Mouse (Mus musculus): ENCODE measurements around the gene Endou.
"Not testable (repeated sequence)": the region's sequence is repeated elsewhere in the genome, so short reads cannot be mapped to it uniquely, and the experiment has no call there.

Gene Endou

GRCm38 (mm10) chr15:97684118-97684517 is 47.0 kb downstream of the Endou start:
- no peak for DNase-seq (ENCODE audit: low spot score in 2 of 2)

- DNase-seq (ENCODE audit: low spot score in 2 of 2), result no peak
Measured at GRCm38 (mm10) chr15:97682053-97682452, 49.1 kb downstream of the Endou start.

- DNase-seq (ENCODE audit: low spot score in 2 of 2), result no peak
Measured at GRCm38 (mm10) chr15:97679991-97680681, 51.0 kb downstream of the Endou start.

- no peak for DNase-seq (ENCODE audit: low spot score in 2 of 2)
Measured at GRCm38 (mm10) chr15:97677341-97677740, 53.8 kb downstream of the Endou start.

DNA sequence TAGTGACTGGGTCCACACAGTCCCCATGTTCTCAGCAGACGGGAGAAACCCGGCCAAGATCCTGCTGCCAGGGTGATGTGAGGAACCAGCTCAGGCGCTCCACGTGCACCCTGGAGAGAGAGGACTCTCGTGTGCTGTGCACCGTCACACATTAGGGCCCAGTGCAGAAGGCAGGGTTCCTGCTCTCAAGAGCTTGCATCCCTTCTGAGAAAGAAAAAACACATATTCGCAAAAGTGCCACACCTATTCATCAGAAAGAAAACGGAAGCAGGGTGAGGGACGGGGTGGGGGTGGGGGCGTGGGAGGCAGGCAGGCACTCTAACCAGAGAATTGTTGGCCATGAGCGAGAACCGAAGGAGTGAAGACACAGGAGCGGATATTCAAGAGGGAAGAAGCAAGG is 55.2 kb downstream of the Endou start:
- no peak for DNase-seq (ENCODE audit: low spot score in 2 of 2)

DNA sequence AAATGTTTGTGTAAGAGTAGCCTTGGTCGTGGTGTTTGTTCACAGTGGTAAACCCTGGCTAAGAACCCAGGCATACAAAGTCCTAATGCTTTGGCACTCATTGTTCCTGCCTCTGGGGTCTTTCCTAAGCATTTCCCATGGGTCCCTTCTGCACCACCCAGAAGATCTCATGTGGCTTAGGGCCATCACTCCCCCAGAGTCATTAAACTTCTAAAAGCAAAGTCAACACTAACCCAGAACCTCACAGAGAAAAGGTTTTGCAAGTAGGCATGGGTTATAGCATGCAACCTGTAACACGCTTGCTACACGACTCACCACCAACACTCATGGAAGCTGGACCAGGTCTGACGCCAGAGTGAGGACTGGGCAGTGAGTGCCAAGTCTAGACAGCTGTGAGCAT is 56.7 kb downstream of the Endou start:
- DNase-seq (ENCODE audit: low spot score in 2 of 2), result no peak

DNA sequence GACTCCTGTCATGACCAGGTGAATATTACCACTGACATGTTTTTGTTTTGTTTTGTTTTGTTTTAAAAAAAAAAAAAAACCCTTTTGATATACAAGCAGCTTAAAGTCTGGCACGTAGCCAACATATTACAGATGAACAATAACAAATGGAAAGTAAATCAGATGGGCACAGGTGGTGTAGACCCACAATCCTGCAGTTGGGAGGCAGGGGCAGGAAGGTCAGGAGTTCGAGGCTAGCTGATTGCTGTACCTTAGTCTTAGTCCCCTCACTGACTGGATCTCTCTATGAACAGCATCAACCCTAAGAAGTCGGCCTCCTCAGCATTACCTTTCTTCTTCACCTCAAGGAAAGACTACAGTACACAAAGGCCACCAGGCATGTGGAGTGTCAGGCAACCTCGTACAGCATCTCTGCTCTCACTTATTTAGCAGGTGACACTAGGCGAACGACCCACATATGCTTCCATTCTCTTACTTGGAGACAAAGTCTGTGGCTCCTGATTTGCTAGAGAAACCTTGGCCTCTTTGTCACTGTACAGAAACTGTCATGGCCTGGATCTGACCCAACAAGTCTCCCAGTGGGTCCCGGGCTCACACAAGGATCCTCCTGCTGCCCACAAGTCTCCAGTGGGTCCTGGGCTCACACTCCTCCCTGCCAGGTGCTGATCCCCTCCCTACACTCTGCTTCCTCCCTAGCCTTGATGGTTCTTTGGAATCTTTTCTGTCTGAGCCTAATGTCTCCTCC is 57.7 kb downstream of the Endou start:
- no peak for DNase-seq (ENCODE audit: low spot score in 2 of 2)

DNA sequence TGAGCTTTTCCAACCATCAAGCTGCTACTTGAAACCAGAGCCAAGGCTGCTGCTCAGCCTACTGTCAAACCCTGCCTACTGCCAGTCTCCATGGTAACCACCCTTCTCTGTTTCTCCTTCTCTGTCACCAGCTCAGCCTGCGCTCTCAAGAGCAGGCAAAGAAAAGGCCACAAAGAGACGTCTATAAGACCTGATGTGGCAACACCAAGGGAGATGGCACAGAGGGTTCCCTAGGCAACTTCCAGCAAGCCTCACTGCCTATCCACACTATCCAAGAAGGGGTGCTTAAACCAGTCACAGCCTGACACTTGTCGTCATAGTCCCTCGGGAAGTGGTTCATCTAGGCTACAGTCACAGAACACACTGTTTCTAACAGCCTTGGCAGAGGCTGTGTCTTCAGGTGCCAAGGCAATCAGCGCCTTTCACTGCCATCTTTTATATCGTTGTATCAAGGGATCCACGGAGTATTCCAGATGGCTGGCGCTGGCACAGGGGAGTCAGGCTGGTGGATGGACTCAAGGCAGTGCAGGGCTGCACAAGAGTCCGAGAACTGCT is 58.9 kb downstream of the Endou start:
- DNase-seq (ENCODE audit: low spot score in 2 of 2), result no peak

GRCm38 (mm10) chr15:97670554-97670953 is 60.6 kb downstream of the Endou start:
- no peak for DNase-seq (ENCODE audit: low spot score in 2 of 2)

DNA sequence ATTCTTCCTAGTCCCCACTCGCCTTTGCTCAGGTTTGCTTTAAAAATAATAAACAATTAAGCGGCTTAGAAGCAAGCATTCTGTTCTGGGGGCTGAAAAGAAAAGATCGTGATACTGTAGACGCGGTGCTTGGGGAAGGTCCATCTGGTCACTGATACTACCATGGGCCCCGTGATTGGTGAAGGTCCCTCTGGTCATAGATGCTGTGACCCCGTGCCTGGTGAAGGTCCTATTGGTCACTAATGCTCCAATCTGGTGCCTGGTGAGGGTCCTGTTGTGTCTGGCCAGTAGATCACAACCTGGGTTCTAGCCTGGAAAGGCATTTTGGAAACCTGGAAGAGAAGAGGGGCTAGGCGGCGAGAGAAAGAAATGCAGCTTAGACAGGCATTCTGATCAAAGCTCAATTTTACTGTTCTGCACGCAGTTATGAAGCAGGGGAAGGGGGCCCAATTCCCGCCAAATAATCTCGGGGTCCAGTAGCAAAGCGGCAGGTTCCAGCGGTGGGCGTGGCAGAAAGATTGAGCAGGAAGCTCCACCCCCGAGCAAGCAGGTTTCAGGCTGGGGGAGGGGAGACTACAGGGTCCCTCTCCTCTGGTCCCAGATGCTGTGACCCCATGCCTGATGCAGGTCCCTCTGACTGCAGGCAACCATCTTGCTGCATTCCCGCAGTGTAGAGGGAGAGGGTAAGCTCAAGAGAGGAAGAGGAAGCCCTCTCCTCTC is 62.8 kb downstream of the Endou start:
- not testable (repeated sequence) for DNase-seq (ENCODE audit: low spot score in 2 of 2)

DNA sequence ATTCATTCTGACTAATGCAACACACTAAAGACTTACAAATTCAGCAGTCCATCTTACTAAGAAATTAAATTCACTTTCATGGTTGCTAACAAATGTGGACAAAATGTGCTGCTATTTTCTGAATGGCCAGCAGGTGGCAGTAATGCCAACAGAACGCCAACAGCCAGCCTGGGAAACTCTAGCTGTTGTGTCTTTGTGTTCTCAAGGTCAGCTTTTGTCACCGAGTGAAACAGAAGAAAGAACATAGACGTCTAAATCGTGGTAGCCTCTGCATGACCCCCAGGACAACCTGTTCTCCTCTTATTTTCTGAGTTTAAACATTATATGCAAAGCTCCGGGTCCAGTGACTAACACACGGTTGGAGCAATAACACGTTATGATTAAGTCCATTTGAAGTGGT is 63.7 kb downstream of the Endou start:
- peak in 1 of 2 experiments; percentile 49 for DNase-seq (ENCODE audit: low spot score in 2 of 2)

DNA sequence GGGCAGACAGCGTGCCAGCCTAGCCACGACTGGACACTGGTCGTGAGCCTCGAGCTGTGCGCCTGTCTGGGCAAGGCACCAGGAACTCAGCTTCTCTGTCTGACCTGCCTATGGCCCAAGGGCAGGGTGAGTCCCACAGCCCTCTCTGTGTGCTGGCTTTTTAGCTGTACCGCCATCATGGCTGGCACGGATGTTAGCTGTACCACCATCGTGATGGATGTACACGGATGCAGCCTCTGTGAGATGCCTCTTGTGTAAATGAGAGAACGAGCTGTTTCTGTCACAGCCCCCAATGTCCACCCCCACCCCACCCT is 64.7 kb downstream of the Endou start:
- no peak for DNase-seq (ENCODE audit: low spot score in 2 of 2)

DNA sequence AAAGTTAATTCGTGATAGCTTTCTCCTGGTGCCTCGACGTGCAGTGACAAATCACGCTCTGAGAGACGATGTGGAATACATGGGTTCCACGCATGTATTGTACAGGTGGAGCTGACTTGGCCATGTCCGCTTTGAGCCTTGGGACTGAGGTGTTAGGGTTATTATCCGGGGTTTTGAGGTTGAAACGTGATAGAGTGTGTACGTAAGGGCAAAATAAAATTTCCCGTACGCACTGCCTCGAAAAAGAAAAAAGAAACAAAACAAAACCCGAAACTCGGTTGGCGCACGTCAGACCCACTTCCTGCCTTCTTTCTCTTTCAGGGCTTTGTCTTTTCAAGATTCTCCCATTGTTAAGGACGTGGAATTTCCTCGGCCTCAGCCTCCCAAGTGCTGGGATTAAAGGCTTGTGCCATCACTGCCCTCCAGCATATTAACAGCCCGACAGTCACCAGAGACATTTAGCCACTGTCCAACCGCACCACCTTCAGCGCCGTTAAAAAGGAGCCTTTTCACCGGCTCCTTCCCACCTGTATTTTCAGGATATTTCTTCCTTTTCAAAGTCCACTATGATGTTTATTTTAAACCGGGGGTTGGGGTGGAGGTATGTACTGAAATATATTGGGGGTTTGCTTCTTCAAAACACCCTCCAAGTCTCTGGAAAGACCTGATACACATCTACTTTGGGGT is 65.2 kb downstream of the Endou start:
- no peak for DNase-seq (ENCODE audit: low spot score in 2 of 2)

- no peak for DNase-seq (ENCODE audit: low spot score in 2 of 2)
Measured at GRCm38 (mm10) chr15:97664981-97665668, 66.0 kb downstream of the Endou start.

DNA sequence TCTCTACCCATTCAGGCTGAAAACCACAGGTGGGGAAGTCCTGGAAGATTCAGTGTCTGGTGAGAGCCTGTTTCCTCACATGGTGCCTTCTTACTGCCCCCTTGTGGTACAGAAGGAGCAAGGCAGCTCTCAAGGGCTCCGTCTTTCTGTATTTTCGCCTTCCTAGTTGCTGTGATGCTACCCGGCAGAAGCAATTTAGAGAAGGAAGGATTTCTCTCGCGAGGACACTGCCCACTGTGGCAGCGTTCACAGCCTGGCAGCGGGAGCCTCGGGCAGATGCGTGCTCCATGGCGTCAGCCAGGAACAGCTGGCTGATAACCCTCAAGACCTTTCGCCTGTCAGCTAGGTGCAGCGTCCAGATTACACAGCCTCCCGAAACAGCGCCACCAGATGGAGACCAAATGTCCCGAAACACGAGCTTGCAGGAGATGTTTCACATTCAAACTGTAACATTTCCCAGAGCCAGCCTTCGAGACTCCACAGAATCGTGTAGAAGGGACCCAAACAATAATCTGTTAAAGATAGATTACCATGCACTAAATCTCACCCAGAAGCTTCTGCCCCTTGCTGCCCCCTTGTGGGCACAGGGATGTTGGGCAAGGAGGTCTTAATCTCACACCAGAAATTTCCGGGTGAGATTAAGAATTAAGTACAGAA is 67.3 kb downstream of the Endou start:
- peak; percentile 44 to 77 for DNase-seq (ENCODE audit: low spot score in 2 of 2)
